Comparison of ENCODE assay signal across 12 mouse cellular contexts in the genomic region with DNA sequence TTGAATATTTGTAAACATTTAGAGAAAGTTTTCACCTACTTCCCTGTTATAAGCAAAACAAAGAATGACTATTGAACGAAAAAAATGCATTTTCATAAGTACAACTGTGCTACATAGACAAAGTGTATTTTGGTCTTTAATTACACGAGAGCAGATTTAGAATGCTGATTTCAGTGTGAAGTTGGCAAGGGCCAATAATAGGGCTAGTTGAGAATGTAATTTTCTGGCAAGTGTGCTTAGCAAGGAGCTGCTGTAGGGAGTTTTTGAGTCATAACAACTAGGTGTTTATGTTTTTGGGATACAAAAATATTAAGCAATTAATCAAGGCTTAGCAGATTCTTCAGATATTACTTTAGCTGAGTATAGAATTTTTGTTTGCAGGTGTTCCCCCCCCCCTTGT.
"Had no signal": no experiment of that assay in that cellular context is flagged by ENCODE, and none has a peak within 500 bp of the region (broad histone marks: within the 10 kb centered on the region; RNA-seq: fewer than 3 reads in every experiment).

No protein-coding gene starts in this region.

- DNase-seq: lung, adult 18-20 months; lung, postnatal 14 days; lung, postnatal 4 days; midbrain, embryonic 14.5 days; retina, postnatal 1 day; right cerebral cortex, adult 18-20 months; right cerebral cortex, postnatal 25 days; right cerebral cortex, postnatal 4 days; spleen, adult 18-20 months; thymus, adult 18-20 months; thymus, postnatal 14 days; thymus, postnatal 36 days had no signal
